Mouse (Mus musculus) layer of hippocampus, adult 6 months (tissue): ENCODE data around the gene Eogt. TPM values are rescaled to one million over a fixed set of nuclear protein-coding genes. Genes with fewer than 3 reads are reported as not detected.

Experiments used
- long read RNA-seq, 2 experiments: library from polyadenylated mRNA; unstranded; transcript quantifications; one replicate each; pipeline ENCODE4 v2.0.0; 2019 to 2020
- polyA plus RNA-seq: library from polyadenylated mRNA; unstranded; fragments of <200 nt; fragmentation: Nextera tagmentation; gene quantifications from 2 replicates; pipeline ENCODE4 v1.2.3, GENCODE M21; 2021

Gene Eogt
- 3.1 and 3.3 TPM in 2 replicates for polyA plus RNA-seq
- long read RNA-seq, experiment 1, full-length matches to known transcripts: 4 of 7 reads
- long read RNA-seq, experiment 1, partial matches to known transcripts: 1 of 7 reads
- long read RNA-seq, experiment 1, other reads (novel, unspliced or antisense): 2 of 7 reads
- long read RNA-seq, experiment 2, full-length matches to known transcripts: 27 of 56 reads
- long read RNA-seq, experiment 2, partial matches to known transcripts: 10 of 56 reads
- long read RNA-seq, experiment 2, other reads (novel, unspliced or antisense): 19 of 56 reads

DNA sequence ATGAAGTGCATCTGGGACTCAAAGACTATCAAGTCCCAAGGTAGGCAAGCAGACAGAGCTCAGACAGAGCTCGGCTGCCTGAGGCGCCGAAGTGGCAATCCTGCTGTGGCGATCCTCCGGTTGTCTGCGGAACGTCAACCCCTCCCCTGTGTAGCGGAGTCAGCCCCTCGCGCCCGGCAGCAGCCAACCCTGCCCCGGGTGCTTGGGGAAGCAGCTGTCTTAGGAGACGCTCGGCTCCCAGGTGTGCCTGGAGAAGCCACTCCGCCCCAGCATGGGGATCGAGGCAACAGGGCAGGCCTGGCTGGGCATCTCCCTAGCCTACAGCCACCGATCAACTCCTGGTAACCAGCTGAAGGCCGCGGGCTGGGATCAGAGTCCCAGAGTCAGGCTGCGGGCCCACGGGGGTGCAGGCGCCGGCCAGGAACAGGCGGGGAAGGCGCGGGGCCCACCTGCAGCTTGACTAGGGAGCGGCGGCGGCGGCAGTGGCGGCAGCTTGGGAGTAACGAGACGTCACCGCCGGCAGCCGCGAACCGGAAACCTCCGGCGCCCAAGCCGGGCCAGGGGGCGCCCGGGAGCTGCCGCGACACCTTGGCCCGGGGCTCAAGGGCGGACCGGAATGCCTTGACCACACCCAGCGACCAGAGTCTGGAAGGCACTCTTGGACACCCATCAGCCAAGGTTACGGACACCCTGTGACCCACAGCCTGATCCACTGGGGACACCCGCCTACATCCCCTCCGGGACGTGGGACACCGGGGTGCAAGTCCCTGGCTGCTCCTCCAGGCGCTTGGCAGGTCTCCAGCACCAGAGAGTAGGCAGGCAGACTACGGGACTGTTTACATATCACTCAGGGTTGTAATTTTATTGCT lies at the start of gene Eogt:
Gene Eogt (minus strand): TSS at position 800 of the 869 bp plus-strand sequence.

DNA sequence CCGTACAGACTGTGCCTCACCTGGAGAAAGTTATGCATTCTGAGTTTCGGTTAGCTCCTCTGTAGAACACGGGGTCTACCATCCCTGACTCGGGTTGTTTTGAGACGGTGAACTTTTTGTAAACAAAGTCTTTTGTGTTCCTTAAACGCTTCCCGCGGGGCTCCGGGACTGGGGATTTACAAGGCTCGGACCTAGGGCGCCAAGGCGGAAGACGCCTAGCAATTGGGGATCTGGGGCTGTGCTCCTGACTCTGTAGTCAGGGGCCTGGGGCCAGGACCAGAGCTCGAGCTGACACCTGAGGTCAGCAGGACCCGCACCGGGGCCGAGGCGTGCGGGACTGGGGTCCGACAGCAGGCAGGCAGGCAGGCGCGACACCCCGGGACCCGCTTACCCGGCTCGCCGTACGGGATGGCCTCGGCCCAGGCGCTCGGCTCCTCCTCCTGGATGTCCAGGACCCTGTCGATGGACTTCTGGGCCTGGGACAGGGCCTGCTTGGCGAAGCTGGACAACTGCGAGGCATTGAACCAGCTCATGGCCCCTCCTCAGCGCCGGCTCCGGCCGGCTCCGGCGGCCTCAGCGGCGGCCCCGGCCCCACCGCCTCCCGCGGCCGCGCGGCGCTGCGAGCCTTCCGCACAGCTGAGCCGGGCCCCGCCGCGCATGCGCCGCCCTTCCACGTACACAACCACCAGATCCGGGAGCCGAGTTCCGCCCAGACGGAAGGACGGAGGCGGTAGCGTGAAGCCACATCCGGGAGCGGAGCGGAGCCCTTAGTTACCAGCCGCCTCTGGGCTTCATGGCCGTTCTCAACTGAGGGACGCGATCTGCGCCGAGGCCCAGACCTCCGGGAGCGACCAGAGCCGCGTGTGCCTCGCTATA lies 29.7 kb upstream of the Eogt start, which contains the start of gene Tmf1:
Gene Tmf1 (minus strand): TSS at position 632 of the 876 bp plus-strand sequence.

GRCm38 (mm10) chr6:97060074-97060681 lies 88.8 kb downstream of the Eogt start, which contains the start of gene Fam19a4:
Fam19a4 (minus strand) TSS chr6:97060413.

Other genes with a start within 250 kb of the Eogt start
- 0.43 and 0.67 TPM in 2 replicates for gene Fam19a4, start 88.8 kb downstream of the Eogt start, polyA plus RNA-seq
- gene Tmf1, start 29.9 kb upstream of the Eogt start, polyA plus RNA-seq: 21.6 and 38.0 TPM in 2 replicates
- 42.1 and 45.7 TPM in 2 replicates for gene Uba3, start 56.5 kb upstream of the Eogt start, polyA plus RNA-seq
- 62.8 and 68.2 TPM in 2 replicates for gene Arl6ip5, start 61.5 kb upstream of the Eogt start, polyA plus RNA-seq
- gene Lmod3, start 103.6 kb upstream of the Eogt start, polyA plus RNA-seq: not detected in 2 replicates